Mouse (Mus musculus) embryonic fibroblast, embryonic 13.5 days (primary cell): Measurements from ENCODE around the gene Hspb1.

Experiments used
- CTCF ChIP-seq: IDR thresholded peaks from 2 replicates; pipeline ENCODE4 v1.5.1; 2011; ENCODE audit warnings: mild to moderate bottlenecking, control low read depth, low read length, moderate library complexity, borderline replicate concordance; ENCODE audit not compliant: insufficient read depth
- POLR2A ChIP-seq: IDR thresholded peaks from 2 replicates; pipeline ENCODE4 v1.6.1; 2011; ENCODE audit warnings: low read depth, mild to moderate bottlenecking, control low read depth, low read length, moderate library complexity

GRCm38 (mm10) chr5:135903058-135903457, 15.3 kb downstream of the Hspb1 start:
- TF ChIP-seq POLR2A (no peak), CTCF (no peak)
